Mouse (Mus musculus) lung, postnatal 36 days (tissue): ENCODE measurements around the gene Gm20817.
"Not testable (repeated sequence)": the region's sequence is repeated elsewhere in the genome, so short reads cannot be mapped to it uniquely, and the experiment has no call there.

Experiments used
- DNase-seq: peaks from one replicate; pipeline ENCODE4 v3.0.0; 2022; ENCODE audit warnings: mixed read lengths

Gm20817 gene

GRCm38 (mm10) chrY:68832628-68833027 lies at the start of gene Gm20817:
Gm20817 (minus strand) TSS chrY:68832728.
- not testable (repeated sequence) for DNase-seq
